Mouse (Mus musculus) brown adipose tissue, adult 24 weeks (tissue): ENCODE results near the gene Stard9. TPM values are rescaled to one million over a fixed set of nuclear protein-coding genes. Genes with fewer than 3 reads are reported as not detected.
"Not testable (repeated sequence)": the region's sequence is repeated elsewhere in the genome, so short reads cannot be mapped to it uniquely, and the experiment has no call there.

Experiments
- H3K27ac ChIP-seq: fragments of 200-500 bp; replicated peaks from 2 replicates; pipeline ENCODE4 v1.5.1; 2012; ENCODE audit warnings: low read depth, mild to moderate bottlenecking, low read length
- H3K4me1 ChIP-seq: fragments of 200-500 bp; 2 replicates; pipeline ENCODE4 v1.6.1; 2012; ENCODE audit warnings: low read length, mixed read lengths; ENCODE audit not compliant: control insufficient read depth, insufficient read depth, insufficient read length
- H3K4me3 ChIP-seq: fragments of 200-500 bp; 2 replicates; pipeline ENCODE4 v1.5.1; 2012; ENCODE audit warnings: low read depth, mild to moderate bottlenecking, low read length, moderate library complexity; ENCODE audit not compliant: insufficient read depth
- polyA plus RNA-seq: library from polyadenylated mRNA; stranded (reverse); fragments of >200 nt; gene quantifications from 2 replicates; pipeline ENCODE4 v1.2.4, GENCODE M21; 2012; ENCODE audit not compliant: missing spikeins, insufficient read depth, insufficient read length

Stard9 gene
- polyA plus RNA-seq, 1 experiment: 2.3 TPM

DNA sequence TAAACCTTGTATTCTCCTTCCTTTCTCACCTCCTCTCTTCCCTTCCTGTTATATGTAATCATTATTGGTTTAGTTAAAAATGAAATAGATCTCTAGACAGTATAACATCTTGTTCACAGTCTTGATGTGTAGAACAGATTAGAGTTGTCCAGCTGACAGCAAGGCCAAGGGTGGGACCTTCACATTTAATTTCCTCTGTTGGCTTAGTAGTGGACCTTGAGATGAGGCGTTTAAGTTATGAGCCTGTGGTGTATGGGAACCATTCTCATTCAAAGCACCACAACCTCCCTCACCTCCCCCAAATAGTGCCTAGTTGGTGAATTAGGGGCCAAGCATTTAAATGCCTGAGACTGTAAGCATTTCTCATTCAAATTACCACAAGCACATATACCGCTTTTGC lies 38.5 kb downstream of the Stard9 start:
- Histone ChIP-seq H3K4me1 (peaks cover 8% of the 10 kb centered on the region), H3K27ac (no peak overlapping the region), H3K4me3 (no peak overlapping the region)

DNA sequence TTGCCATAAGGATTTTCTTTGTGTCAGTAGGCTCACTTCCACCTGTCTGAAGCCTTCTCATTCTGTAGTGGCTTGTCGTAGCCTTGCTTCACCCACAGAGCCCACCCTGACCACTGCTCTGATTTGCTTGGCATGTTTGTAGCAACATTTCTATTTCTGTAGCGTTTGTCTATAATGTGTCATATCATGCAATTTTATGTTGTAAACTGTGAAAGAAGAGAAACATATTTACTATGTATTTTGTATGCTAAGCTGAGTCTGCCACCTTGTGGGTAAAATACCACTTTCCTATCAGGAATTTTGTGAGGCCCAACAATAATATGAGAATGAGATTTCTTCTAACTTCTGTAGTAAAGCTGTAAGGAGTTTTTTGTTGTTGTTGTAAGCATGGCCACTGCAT lies 41.3 kb downstream of the Stard9 start:
- no peak overlapping the region for H3K4me3 ChIP-seq
- no peak overlapping the region for H3K27ac ChIP-seq
- H3K4me1 ChIP-seq: no peaks in the 10 kb centered on the region

DNA sequence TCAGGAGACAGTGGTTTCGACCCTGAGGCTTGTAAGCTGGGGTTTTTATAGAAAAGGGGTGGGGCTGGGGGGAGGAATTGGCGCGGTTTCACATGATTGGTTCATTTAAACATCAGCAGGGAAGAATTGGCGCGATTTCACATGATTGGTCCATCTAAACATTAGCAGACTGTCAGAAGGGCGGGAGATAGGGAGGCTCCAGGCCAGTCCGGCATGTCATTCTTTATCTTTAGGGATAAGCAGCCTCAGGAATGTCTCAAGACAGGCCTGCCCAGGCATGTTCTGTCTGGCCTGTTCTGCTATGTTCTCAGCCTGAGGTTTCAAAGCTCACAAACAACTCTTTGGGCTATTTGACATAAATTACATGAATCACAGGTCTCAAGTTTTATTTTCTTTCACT lies 52.2 kb downstream of the Stard9 start:
- H3K27ac ChIP-seq, H3K4me3 ChIP-seq, H3K4me1 ChIP-seq: not testable (repeated sequence)

DNA sequence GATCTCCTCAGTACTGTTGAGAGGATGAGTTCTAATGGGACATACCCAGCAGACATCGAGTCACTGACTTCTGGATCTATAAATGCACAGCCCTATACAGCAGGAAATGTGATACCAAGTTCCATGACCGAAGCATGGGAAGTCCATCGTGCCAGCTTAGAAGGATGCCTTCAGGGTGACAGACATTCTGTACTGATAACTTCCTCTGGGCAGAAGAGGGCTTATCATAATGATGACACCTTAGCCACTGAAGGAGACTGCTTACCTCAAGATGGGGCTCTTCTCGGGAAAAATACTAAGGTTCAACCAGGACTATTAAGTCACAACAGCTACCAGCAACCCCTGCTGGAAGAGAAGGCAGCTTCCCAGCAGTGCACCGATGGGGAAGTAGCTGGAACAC lies 68.8 kb downstream of the Stard9 start:
- H3K4me3 ChIP-seq: no peak overlapping the region
- no peak overlapping the region for H3K27ac ChIP-seq
- H3K4me1 ChIP-seq: no peaks in the 10 kb centered on the region

DNA sequence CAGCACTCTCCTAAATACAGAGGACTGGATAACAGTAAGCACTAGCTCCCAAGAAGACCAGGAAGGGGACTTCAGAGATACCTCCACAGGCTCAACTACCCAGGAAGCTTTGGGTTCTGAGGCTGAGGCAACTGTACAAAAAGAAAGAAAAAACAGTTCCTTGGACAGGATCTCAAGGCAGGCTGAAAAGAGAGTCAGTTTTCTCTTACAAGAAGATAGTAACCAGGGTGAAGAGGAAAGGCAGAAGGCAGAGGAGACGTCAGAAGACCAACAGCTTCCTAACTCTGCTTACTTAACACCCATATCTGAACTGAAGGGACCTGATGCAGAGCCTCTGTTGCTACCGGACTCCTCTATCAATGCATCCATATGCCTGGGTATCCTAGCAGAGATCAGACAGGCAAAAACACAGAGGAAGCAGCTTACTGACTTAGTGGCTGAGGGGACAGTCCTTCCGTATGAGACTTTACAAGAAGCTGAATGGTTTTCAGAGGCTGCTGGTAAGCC lies 71.5 kb downstream of the Stard9 start:
- no peaks in the 10 kb centered on the region for H3K4me1 ChIP-seq
- H3K4me3 ChIP-seq: no peak overlapping the region
- no peak overlapping the region for H3K27ac ChIP-seq

DNA sequence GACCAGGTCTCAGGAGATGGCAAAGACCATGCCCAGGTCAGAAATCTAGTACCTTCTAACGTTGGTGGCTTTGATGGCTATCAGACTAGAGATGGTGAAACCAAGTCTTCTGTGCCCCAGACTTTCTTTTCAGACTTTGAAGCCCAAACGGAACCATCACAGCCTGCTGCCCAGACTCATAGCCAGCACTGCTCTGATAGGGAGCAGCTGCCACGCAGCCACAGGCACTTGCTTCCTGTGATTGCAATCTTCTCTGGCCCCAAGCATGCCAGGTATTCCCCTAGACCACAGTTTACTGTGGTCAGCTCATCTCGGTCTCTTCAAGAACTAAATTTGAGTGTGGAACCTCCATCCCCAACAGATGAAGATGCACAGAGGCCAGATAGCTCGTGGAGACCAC lies 73.8 kb downstream of the Stard9 start:
- no peak overlapping the region for H3K27ac ChIP-seq
- no peak overlapping the region for H3K4me3 ChIP-seq
- no peaks in the 10 kb centered on the region for H3K4me1 ChIP-seq

DNA sequence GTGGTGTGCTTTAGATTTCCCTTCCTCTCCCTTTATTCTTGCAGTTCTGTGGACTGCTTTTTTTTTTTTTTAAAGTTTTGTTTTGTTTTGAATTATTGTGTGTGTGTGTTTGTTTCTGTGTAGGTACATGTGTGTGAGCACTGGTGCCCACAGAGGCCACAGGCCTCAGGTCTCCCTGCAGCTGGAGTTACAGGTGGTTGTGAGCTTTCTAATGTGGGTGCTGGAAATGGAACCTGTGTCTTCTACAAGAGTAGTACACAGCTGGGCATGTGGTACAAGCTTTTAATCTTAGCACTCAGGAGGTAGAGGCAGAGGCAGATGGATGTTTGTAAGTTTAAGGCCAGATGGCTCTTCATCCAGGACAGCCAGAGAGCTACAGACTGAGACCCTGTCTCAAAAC lies 78.1 kb downstream of the Stard9 start:
- Histone ChIP-seq H3K4me3 (no peak overlapping the region), H3K4me1 (no peaks in the 10 kb centered on the region)

DNA sequence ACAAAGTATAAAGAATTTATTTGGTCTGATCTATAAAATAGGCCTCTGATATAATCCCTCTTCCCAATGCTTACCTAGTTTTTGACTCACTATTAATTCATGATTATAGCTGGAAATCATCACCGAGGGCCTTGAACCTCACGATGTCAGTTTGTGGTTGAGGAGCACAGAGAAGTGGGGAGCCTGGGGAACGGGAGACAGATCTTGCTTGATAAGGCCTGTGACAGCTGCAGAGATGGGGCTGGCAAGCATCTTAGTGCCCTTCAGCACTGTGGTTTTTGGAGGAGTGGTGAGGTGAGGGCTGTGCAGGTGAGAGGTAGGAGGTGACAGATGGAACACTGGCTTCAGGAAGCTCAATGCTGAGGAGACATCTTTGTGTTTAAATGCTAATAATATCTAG lies 81.2 kb downstream of the Stard9 start:
- H3K4me1 ChIP-seq: no peaks in the 10 kb centered on the region
- H3K27ac ChIP-seq: no peak overlapping the region
- no peak overlapping the region for H3K4me3 ChIP-seq

More for the DNA sequence above, 78.1 kb downstream of the Stard9 start:
- no peak overlapping the region for H3K27ac ChIP-seq

DNA sequence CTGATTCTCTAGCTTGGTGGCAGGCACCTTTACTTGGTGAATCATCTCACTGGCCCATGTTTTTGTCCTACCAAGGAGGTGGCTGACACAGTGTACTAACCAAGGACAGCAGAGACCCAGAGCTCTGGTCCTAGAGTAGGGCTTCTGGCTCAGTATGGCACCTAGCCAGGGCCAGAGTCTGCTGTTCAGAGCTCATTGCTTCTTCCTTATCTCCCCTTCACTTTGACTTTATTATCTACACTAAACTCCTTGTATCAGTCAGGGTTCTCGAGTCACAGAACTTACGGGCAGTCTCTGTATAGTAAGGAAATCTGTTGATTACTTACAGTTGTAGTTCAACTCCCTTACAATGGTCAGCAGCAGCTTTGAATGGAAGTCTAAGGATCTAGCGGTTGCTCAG lies 82.0 kb downstream of the Stard9 start:
- Histone ChIP-seq H3K27ac (no peak overlapping the region), H3K4me3 (no peak overlapping the region), H3K4me1 (no peaks in the 10 kb centered on the region)

DNA sequence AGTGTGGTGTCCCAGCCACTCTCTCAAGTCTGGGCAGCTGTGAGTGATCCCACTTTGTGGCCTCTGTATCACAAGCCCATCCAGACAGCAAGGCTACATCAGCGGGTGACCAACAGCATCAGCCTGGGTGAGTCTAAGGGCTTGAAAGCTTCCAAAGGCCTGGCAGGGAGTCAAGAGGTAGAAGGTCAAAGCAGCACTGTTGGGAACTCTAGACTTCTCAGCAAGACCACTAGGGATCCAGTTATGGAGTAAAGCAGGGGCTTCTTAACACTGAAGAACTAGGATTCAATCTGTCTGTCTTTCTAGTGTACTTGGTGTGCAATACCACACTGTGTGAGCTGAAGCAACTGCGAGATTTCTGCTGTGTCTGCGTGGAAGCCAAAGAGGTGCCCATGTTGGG lies 84.5 kb downstream of the Stard9 start:
- Histone ChIP-seq H3K27ac (no peak overlapping the region), H3K4me3 (no peak overlapping the region), H3K4me1 (no peaks in the 10 kb centered on the region)

DNA sequence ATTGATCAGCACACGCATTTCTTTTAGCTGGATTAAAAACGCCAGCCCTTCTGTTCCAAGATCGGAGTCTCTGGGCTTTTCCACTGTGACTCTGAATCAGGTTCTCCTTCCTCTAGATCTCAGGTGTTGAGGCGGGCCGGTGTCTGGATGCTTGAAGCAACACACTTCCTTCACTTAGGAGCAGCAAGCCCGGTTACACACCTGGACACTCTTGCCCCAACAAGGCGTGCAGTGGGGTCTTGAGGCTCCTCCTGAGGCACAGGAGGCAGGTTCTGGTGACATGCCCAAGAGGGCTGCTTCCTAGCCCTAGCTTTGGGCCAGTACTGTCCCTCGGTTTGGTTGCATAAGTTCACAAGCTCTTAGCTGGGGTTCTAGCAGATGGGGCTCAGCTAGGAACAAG lies 89.6 kb downstream of the Stard9 start:
- no peak overlapping the region for H3K27ac ChIP-seq
- H3K4me1 ChIP-seq: no peaks in the 10 kb centered on the region
- no peak overlapping the region for H3K4me3 ChIP-seq

DNA sequence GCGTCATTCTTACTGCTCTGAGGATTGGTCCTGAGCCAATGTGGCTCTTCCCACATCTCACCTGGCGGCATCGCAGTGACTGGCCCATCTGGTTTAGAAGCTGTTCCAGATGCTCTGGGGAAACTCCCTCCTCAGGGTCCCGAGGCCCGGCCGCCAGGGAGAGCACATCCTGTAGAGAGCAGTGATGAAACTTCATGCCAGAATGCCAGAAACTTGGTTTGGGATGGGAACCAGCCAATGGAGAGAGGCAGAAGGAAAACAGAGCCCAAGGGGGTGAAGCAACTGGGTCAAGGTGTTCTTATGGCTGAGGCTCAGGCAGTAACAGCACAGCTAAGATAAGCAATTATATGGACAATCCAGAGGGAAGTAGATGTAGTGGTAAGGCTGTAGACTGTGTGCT lies 91.9 kb downstream of the Stard9 start:
- no peak overlapping the region for H3K27ac ChIP-seq
- H3K4me3 ChIP-seq: no peak overlapping the region
- H3K4me1 ChIP-seq: no peaks in the 10 kb centered on the region

DNA sequence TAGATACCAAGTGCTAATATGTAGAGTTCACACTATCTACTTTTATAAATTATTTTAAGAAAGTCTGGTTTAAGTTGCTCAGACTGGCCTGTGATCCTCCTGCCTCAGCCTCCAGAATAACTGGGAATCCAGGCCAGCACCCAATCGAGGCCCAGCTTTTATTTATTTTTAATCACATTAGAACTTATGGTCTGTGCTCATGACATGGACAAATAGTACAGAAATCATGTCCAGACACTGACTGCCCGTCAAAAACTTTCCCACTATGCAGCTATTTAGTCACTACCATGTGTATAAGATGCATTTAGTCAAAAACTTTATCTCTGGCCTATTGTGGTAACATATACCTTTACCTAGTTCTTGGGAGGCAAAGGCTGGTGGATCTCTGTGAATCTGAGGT lies 93.0 kb downstream of the Stard9 start:
- no peak overlapping the region for H3K27ac ChIP-seq
- no peak overlapping the region for H3K4me3 ChIP-seq
- no peaks in the 10 kb centered on the region for H3K4me1 ChIP-seq

DNA sequence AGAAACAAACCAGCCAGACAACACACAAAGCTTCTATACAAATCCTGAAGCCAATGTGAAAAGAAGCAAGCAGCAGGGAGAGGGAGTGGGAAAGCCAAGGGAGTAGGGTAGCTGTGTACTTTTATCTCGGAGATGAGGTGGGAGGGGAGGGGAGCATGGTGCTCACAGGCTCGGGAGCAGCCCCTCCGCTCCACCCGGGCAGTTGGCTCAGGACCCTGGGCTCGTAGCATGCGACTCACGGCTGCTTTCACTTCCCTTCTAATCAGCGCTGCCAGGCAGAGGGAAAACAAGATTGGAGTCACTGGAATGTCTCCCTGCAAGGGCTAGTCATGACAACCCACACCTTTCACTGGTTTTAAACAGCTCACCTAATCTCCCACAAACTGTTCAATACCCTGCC lies 93.6 kb downstream of the Stard9 start:
- Histone ChIP-seq H3K27ac (no peak overlapping the region), H3K4me3 (no peak overlapping the region), H3K4me1 (no peaks in the 10 kb centered on the region)

DNA sequence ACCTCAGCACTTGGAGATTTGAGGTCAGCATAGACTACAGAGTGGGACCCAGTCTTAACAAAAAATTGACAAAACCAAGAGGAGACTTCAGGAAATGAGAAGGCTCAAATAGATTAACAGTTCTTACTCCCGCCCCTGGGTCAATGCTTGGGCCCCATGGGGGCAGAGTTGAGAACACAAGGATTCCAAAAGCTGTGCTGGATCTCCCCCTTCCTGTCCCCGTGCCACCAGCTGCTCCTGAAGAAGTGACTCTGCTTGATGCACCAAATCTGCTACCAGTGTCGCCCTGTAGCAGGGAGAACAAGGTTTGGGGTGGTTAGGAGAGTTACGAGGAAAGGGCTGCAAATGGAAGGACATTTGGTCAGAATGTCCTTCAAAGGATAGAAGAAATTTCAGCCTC lies 94.7 kb downstream of the Stard9 start:
- H3K4me3 ChIP-seq: no peak overlapping the region
- no peaks in the 10 kb centered on the region for H3K4me1 ChIP-seq
- H3K27ac ChIP-seq: no peak overlapping the region

DNA sequence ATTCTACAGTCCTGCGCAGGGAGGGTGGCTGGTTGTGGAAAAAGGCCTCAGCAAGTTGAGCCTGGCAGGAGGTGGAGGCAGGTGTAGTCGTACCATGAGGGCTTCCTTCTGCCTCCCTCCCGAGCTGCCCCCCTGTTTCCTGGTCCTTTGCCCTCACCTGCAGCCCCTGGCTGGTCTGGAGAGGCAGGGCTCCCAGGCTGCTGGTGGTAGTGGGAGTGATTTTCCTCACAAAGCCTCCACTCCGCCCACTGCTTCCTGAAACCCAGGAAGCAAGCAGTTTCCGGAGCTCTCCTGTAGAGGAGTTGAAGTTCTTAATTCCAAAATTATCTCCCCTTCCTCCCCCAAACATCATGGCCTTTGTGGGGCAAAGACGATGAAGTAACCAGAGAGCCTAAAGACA lies 95.3 kb downstream of the Stard9 start:
- H3K27ac ChIP-seq: no peak overlapping the region
- no peak overlapping the region for H3K4me3 ChIP-seq
- H3K4me1 ChIP-seq: no peaks in the 10 kb centered on the region
